Mouse (Mus musculus): ENCODE measurements around the gene Pdilt.

DNA sequence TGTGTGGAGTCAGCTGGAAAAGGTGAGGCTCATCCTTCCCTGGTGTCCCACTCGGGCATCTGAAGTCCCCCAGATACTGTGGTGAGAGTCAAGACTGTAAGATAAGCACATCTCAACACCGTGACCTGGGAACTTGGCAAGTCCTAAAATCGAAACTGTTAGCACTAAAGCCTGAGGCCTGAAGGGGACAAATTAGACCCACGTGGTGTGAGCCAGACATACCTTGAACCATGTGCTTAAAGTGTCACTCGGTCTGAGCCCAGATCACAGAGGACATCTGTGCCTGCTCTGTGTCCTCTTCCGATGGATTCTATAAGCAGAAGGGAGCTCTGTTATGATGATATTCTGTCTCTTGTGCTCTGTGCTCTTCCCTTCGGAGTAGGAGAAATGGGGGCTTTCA lies 5.3 kb upstream of the Pdilt start:
- TF ChIP-seq GATA1 (IDR thresholded peaks at IDR 0.05; ENCODE audit: borderline replicate concordance, low read length) (no peak), CTCF (IDR thresholded peaks at IDR 0.05; ENCODE audit: low read depth, low read length) (no peak), TAL1 (conservative IDR thresholded peaks at IDR 0.05; ENCODE audit: low read depth, low read length) (no peak), GATA2 (IDR thresholded peaks at IDR 0.05; ENCODE audit: borderline replicate concordance, low read depth, low read length) (no peak), POLR2AphosphoS5 (IDR thresholded peaks at IDR 0.05; ENCODE audit: insufficient replicate concordance, low read depth, low read length) (no peak)
